Mouse (Mus musculus) liver, adult 2 months (tissue): ENCODE results near the gene Gm8773. TPM values are rescaled to one million over a fixed set of nuclear protein-coding genes. Genes with fewer than 3 reads are reported as not detected.

ENCODE experiments used
- DNase-seq: peaks from one replicate; pipeline ENCODE4 v3.0.0-alpha.2; 2011; ENCODE audit warnings: low read depth, low spot score; ENCODE audit errors: extremely low read depth
- H3K27ac ChIP-seq: fragments of 200-500 bp; replicated peaks from 2 replicates; pipeline ENCODE4 v1.5.1; 2012; ENCODE audit warnings: low read depth, mild to moderate bottlenecking, control low read depth, inconsistent platforms, low read length; ENCODE audit not compliant: insufficient read depth
- H3K27me3 ChIP-seq: fragments of 200-500 bp; 2 replicates; pipeline ENCODE4 v1.6.1; 2012; ENCODE audit warnings: mild to moderate bottlenecking, moderate library complexity, low read length, inconsistent platforms; ENCODE audit not compliant: control insufficient read depth, insufficient read depth
- H3K36me3 ChIP-seq: fragments of 200-500 bp; 2 replicates; pipeline ENCODE4 v1.6.1; 2012; ENCODE audit warnings: low read length, inconsistent platforms; ENCODE audit not compliant: control insufficient read depth, insufficient read depth
- H3K4me1 ChIP-seq: fragments of 200-500 bp; 2 replicates; pipeline ENCODE4 v1.6.1; 2011; ENCODE audit warnings: low read length; ENCODE audit not compliant: control insufficient read depth, insufficient read depth
- H3K4me3 ChIP-seq: fragments of 200-500 bp; 2 replicates; pipeline ENCODE4 v1.5.1; 2011; ENCODE audit warnings: low read depth, mild to moderate bottlenecking, control low read depth, low read length, moderate library complexity; ENCODE audit not compliant: insufficient read depth
- H3K79me2 ChIP-seq: fragments of 200-500 bp; 2 replicates; pipeline ENCODE4 v1.6.1; 2012; ENCODE audit warnings: inconsistent platforms, mild to moderate bottlenecking, low read length, moderate library complexity; ENCODE audit not compliant: control insufficient read depth, insufficient read depth
- H3K9ac ChIP-seq: fragments of 200-500 bp; 2 replicates; pipeline ENCODE4 v1.6.1; 2012; ENCODE audit warnings: low read depth, mild to moderate bottlenecking, control low read depth, inconsistent platforms, low read length
- CTCF ChIP-seq: fragments of 200-500 bp; IDR thresholded peaks from 2 replicates; pipeline ENCODE4 v1.5.1; 2011; ENCODE audit warnings: low read depth, low read length, control low read depth
- POLR2A ChIP-seq: fragments of 200-500 bp; IDR thresholded peaks from 2 replicates; pipeline ENCODE4 v1.6.1; 2011; ENCODE audit warnings: low read length, control low read depth; ENCODE audit not compliant: insufficient read depth; ENCODE audit errors: extremely low read depth
- WGBS: fragments of 180-500 bp; shearing (Covaris S2); methylation state at CpG from one replicate; pipeline ENCODE4 v1.1.7; 2018; 5-methylcytosine and 5-hydroxymethylcytosine counted together
- polyA plus RNA-seq: library from polyadenylated mRNA; depleted of rRNA; stranded (reverse); fragments of >200 nt; gene quantifications from 2 replicates; pipeline ENCODE4 v1.2.3, GENCODE M21; 2012; rRNA removed
- total RNA-seq: library from RNA; depleted of rRNA; stranded (reverse); fragments of >200 nt; gene quantifications from 2 replicates; pipeline ENCODE4 v1.2.3, GENCODE M21; 2014; rRNA removed

The Gm8773 gene
- total RNA-seq, result not detected in 2 replicates
- not detected in 2 replicates for polyA plus RNA-seq

- Histone ChIP-seq H3K27me3 (0 out of 2 replicates have a peak, but pooled peaks cover 3% of the 10 kb centered on the region), H3K9ac (no peak within 1 kb of the TSS), H3K27ac (no peak within 1 kb of the TSS), H3K4me1 (no peaks in the 10 kb centered on the region), H3K36me3 (no peaks in the 10 kb centered on the region), H3K4me3 (no peak within 1 kb of the TSS), H3K79me2 (no peaks in the 10 kb centered on the region)
- no peak for DNase-seq
- 3% methylated on average over 24 of the region's 24 CpGs for WGBS
- TF ChIP-seq CTCF (no peak), POLR2A (no peak)
Measured at GRCm38 (mm10) chr5:5573749-5574317, at the start of gene Gm8773. Gm8773 (plus strand) TSS chr5:5573799.

DNA sequence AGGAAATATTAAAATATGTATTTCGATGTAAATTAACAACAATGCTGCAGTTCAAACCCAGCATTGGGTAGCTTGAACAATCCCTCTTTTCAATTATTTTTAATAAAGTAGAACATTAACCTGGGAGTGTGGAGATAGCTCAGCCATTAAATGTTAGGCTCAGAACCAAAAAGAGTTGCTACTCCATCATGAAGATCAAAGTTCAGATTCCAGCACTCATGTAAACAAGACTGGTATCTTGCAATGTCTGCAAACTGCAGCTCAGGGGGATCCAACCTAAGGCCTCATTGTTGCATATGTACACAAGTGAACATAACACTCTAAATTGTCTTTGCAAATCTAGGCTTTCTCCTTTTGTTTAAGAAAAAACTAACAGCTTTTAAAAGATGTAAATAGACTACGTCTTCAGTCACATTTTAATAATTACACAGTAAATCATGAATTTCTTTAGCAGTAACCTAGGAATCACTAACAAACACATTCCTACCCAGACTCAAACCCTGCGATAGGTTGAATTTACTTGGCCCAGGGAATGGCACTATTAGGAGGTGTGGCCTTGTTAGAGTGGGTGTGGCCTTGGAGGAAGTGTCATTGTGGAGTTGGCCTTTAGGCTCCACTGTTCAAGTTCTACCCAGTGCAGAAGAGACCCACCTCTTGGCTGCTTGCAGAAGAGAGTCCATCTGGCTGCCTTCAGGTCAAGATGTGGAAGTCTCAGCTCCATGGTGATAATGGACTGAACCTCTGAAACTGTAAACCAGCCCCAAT is 39.8 kb upstream of the Gm8773 start:
- WGBS, result 25% methylated on average over 3 of the region's 3 CpGs
- TF ChIP-seq POLR2A, result no peak
- no peak for TF ChIP-seq CTCF
- peak; percentile 94 for DNase-seq
- no peaks in the 10 kb centered on the region; the same call in 1 of the 2 replicates for H3K79me2 ChIP-seq
- no peaks in the 10 kb centered on the region for H3K27me3 ChIP-seq
- H3K27ac ChIP-seq, result peak overlapping the region; percentile 81
- H3K36me3 ChIP-seq, result peaks cover 6% of the 10 kb centered on the region
- H3K4me1 ChIP-seq, result peaks cover 15% of the 10 kb centered on the region
- H3K4me3 ChIP-seq, result no peak overlapping the region
- no peak overlapping the region for H3K9ac ChIP-seq

- peak; percentile 63 for DNase-seq
- H3K36me3 ChIP-seq, result peaks cover 12% of the 10 kb centered on the region
- H3K4me3 ChIP-seq, result no peak overlapping the region
- no peak overlapping the region for H3K9ac ChIP-seq
- TF ChIP-seq CTCF (no peak), POLR2A (no peak)
- H3K79me2 ChIP-seq, result no peaks in the 10 kb centered on the region; the same call in 1 of the 2 replicates
- H3K4me1 ChIP-seq, result peaks cover 15% of the 10 kb centered on the region
- WGBS, result 33% methylated on average over 1 of the region's 1 CpGs
- no peaks in the 10 kb centered on the region for H3K27me3 ChIP-seq
- peak overlapping the region; percentile 67 for H3K27ac ChIP-seq
Measured at GRCm38 (mm10) chr5:5536131-5536530, 37.5 kb upstream of the Gm8773 start.

- Histone ChIP-seq H3K79me2 (no peaks in the 10 kb centered on the region; the same call in 1 of the 2 replicates), H3K4me1 (peaks cover 9% of the 10 kb centered on the region), H3K36me3 (peaks cover 35% of the 10 kb centered on the region), H3K27ac (no peak overlapping the region), H3K9ac (no peak overlapping the region), H3K27me3 (no peaks in the 10 kb centered on the region), H3K4me3 (no peak overlapping the region)
- no peak for DNase-seq
- 79% methylated on average over 3 of the region's 3 CpGs for WGBS
- TF ChIP-seq POLR2A, result no peak
- no peak for TF ChIP-seq CTCF
Measured at GRCm38 (mm10) chr5:5539771-5540170, 33.8 kb upstream of the Gm8773 start.

- WGBS, result 54% methylated on average over 3 of the region's 3 CpGs
- TF ChIP-seq POLR2A (no peak), CTCF (no peak)
- H3K79me2 ChIP-seq, result no peaks in the 10 kb centered on the region; the same call in 1 of the 2 replicates
- DNase-seq, result no peak
- H3K36me3 ChIP-seq, result peaks cover 35% of the 10 kb centered on the region
- H3K27me3 ChIP-seq, result no peaks in the 10 kb centered on the region
- no peak overlapping the region for H3K9ac ChIP-seq
- H3K4me3 ChIP-seq, result no peak overlapping the region
- H3K27ac ChIP-seq, result no peak overlapping the region
- H3K4me1 ChIP-seq, result peaks cover 9% of the 10 kb centered on the region
Measured at GRCm38 (mm10) chr5:5540385-5540784, 33.2 kb upstream of the Gm8773 start.

- H3K9ac ChIP-seq, result no peak overlapping the region
- no peak for DNase-seq
- no peak overlapping the region for H3K4me3 ChIP-seq
- no peaks in the 10 kb centered on the region for H3K27me3 ChIP-seq
- WGBS, result 94% methylated on average over 1 of the region's 1 CpGs
- H3K36me3 ChIP-seq, result peaks cover 31% of the 10 kb centered on the region
- no peaks in the 10 kb centered on the region for H3K4me1 ChIP-seq
- H3K79me2 ChIP-seq, result no peaks in the 10 kb centered on the region
- H3K27ac ChIP-seq, result no peak overlapping the region
- TF ChIP-seq CTCF, result no peak
- no peak for TF ChIP-seq POLR2A
Measured at GRCm38 (mm10) chr5:5551110-5551509, 22.5 kb upstream of the Gm8773 start.
